Mouse (Mus musculus) kidney, embryonic 14.5 days (tissue): ENCODE data around the gene Ift172. TPM values are rescaled to one million over a fixed set of nuclear protein-coding genes. Genes with fewer than 3 reads are reported as not detected.

ENCODE experiments used
- ATAC-seq: fragments of 200-750 bp; cut with Nextera tagmentation; 2 replicates; pipeline ENCODE4 v1.8.0; 2017; ENCODE audit warnings: moderate number of reproducible peaks, mild to moderate bottlenecking, moderate TSS enrichment, moderate library complexity; ENCODE audit not compliant: low FRiP score, low TSS enrichment
- H3K27ac ChIP-seq: fragments of 300-500 bp; sonication (generic); 2 replicates; pipeline ENCODE4 v1.5.1; 2014; ENCODE audit warnings: low read depth, mild to moderate bottlenecking, low read length, moderate library complexity, mixed read lengths
- H3K27me3 ChIP-seq: fragments of 300-500 bp; sonication (generic); 2 replicates; pipeline ENCODE4 v1.6.1; 2014; ENCODE audit warnings: mild to moderate bottlenecking, low read length; ENCODE audit not compliant: control insufficient read depth, insufficient read depth
- H3K36me3 ChIP-seq: fragments of 300-500 bp; sonication (generic); 2 replicates; pipeline ENCODE4 v1.6.1; 2014; ENCODE audit warnings: low read length, mixed read lengths; ENCODE audit not compliant: control insufficient read depth, insufficient read depth
- H3K4me1 ChIP-seq: fragments of 300-500 bp; sonication (generic); 2 replicates; pipeline ENCODE4 v1.6.1; 2014; ENCODE audit warnings: low read length, mixed read lengths; ENCODE audit not compliant: control insufficient read depth, insufficient read depth
- H3K4me2 ChIP-seq: fragments of 300-500 bp; sonication (generic); replicated peaks from 2 replicates; pipeline ENCODE4 v1.6.1; 2014; ENCODE audit warnings: low read depth, mild to moderate bottlenecking, low read length
- H3K4me3 ChIP-seq: fragments of 300-500 bp; sonication (generic); 2 replicates; pipeline ENCODE4 v1.5.1; 2014; ENCODE audit warnings: mild to moderate bottlenecking, low read length
- H3K9ac ChIP-seq: fragments of 300-500 bp; sonication (generic); 2 replicates; pipeline ENCODE4 v1.6.1; 2014; ENCODE audit warnings: low read depth, mild to moderate bottlenecking, low read length, moderate library complexity
- H3K9me3 ChIP-seq: fragments of 300-500 bp; sonication (generic); 2 replicates; pipeline ENCODE4 v1.6.1; 2016; ENCODE audit warnings: low read length; ENCODE audit not compliant: control insufficient read depth
- WGBS: fragments of 180-500 bp; shearing (Covaris S2); extraction: QIAGEN DNeasy Blood & Tissue Kit; methylation state at CpG from one replicate; pipeline ENCODE4 v1.1.7; 2014; 5-methylcytosine and 5-hydroxymethylcytosine counted together
- polyA plus RNA-seq: library from polyadenylated mRNA; unstranded; fragments of >200 nt; fragmentation: Nextera tagmentation; extraction: Ambion mirVana; gene quantifications from 2 replicates; pipeline ENCODE4 v1.2.1, GENCODE M21; 2014

The Ift172 gene
- polyA plus RNA-seq, 1 experiment from 2014 or later = 31.9 TPM

- H3K4me2 ChIP-seq = no peak overlapping the region
- no peaks in the 10 kb centered on the region for H3K9me3 ChIP-seq
- H3K36me3 ChIP-seq = peaks cover 63% of the 10 kb centered on the region
- peaks cover 4% of the 10 kb centered on the region; the same call in 1 of the 2 replicates for H3K4me1 ChIP-seq
- H3K9ac ChIP-seq = no peak overlapping the region
- H3K27ac ChIP-seq = no peak overlapping the region
- no peak overlapping the region for H3K4me3 ChIP-seq
- WGBS = 90% methylated on average over 8 of the region's 8 CpGs
- ATAC-seq = no peak
- no peaks in the 10 kb centered on the region for H3K27me3 ChIP-seq
Measured at GRCm38 (mm10) chr5:31253806-31254205, 37.1 kb downstream of the Ift172 start.

GRCm38 (mm10) chr5:31252795-31253545, 37.9 kb downstream of the Ift172 start:
- Histone ChIP-seq H3K9me3 (no peaks in the 10 kb centered on the region), H3K36me3 (peaks cover 70% of the 10 kb centered on the region), H3K9ac (no peak overlapping the region), H3K4me1 (peaks cover 4% of the 10 kb centered on the region; the same call in 1 of the 2 replicates), H3K27me3 (no peaks in the 10 kb centered on the region), H3K27ac (no peak overlapping the region), H3K4me2 (no peak overlapping the region; the same call in 1 of the 2 replicates), H3K4me3 (peak overlapping the region; percentile 38; the same call in 1 of the 2 replicates)
- ATAC-seq = no peak
- WGBS = 75% methylated on average over 16 of the region's 16 CpGs

GRCm38 (mm10) chr5:31252151-31252550, 38.8 kb downstream of the Ift172 start:
- WGBS = 41% methylated on average over 10 of the region's 10 CpGs
- Histone ChIP-seq H3K4me3 (peak overlapping the region; percentile 38), H3K9me3 (no peaks in the 10 kb centered on the region), H3K27me3 (no peaks in the 10 kb centered on the region), H3K27ac (no peak overlapping the region), H3K4me2 (peak overlapping the region; percentile 48), H3K36me3 (peaks cover 70% of the 10 kb centered on the region), H3K9ac (peak overlapping the region; percentile 58), H3K4me1 (peaks cover 4% of the 10 kb centered on the region; the same call in 1 of the 2 replicates)
- ATAC-seq = no peak

GRCm38 (mm10) chr5:31251541-31252101, 39.3 kb downstream of the Ift172 start, which contains the start of gene Krtcap3:
TSS of gene Krtcap3 (plus strand) at chr5:31251691.
- H3K36me3 ChIP-seq = peaks cover 74% of the 10 kb centered on the region
- H3K4me3 ChIP-seq = peak within 1 kb of the TSS; percentile 38
- peak within 1 kb of the TSS; percentile 55; the same call in 1 of the 2 replicates for H3K27ac ChIP-seq
- peak; percentile 88 for ATAC-seq
- no peaks in the 10 kb centered on the region for H3K27me3 ChIP-seq
- H3K9ac ChIP-seq = peak within 1 kb of the TSS; percentile 58
- peaks cover 4% of the 10 kb centered on the region; the same call in 1 of the 2 replicates for H3K4me1 ChIP-seq
- 17% methylated on average over 45 of the region's 47 CpGs for WGBS
- no peaks in the 10 kb centered on the region for H3K9me3 ChIP-seq
- H3K4me2 ChIP-seq = peak within 1 kb of the TSS; percentile 48

GRCm38 (mm10) chr5:31250716-31251115, 40.2 kb downstream of the Ift172 start:
- no peaks in the 10 kb centered on the region for H3K27me3 ChIP-seq
- H3K36me3 ChIP-seq = peaks cover 78% of the 10 kb centered on the region
- no peak overlapping the region for H3K9ac ChIP-seq
- H3K4me2 ChIP-seq = no peak overlapping the region
- peaks cover 4% of the 10 kb centered on the region; the same call in 1 of the 2 replicates for H3K4me1 ChIP-seq
- H3K4me3 ChIP-seq = no peak overlapping the region; the same call in 1 of the 2 replicates
- no peaks in the 10 kb centered on the region for H3K9me3 ChIP-seq
- no peak overlapping the region for H3K27ac ChIP-seq
- WGBS = 57% methylated on average over 4 of the region's 4 CpGs
- no peak for ATAC-seq

- ATAC-seq = no peak
- Histone ChIP-seq H3K27ac (no peak overlapping the region), H3K9me3 (no peaks in the 10 kb centered on the region), H3K4me2 (peak overlapping the region; percentile 59), H3K9ac (peak overlapping the region; percentile 91), H3K27me3 (no peaks in the 10 kb centered on the region), H3K4me3 (peak overlapping the region; percentile 84), H3K4me1 (peaks cover 8% of the 10 kb centered on the region), H3K36me3 (peaks cover 36% of the 10 kb centered on the region)
- WGBS = 21% methylated on average over 10 of the region's 10 CpGs
Measured at GRCm38 (mm10) chr5:31242191-31242590, 48.7 kb downstream of the Ift172 start.

GRCm38 (mm10) chr5:31241522-31242034, 49.3 kb downstream of the Ift172 start:
- H3K36me3 ChIP-seq = peaks cover 30% of the 10 kb centered on the region
- no peaks in the 10 kb centered on the region for H3K9me3 ChIP-seq
- H3K4me2 ChIP-seq = peak overlapping the region; percentile 59
- peak overlapping the region; percentile 91 for H3K9ac ChIP-seq
- under 1% methylated on average over 13 of the region's 13 CpGs for WGBS
- peak overlapping the region; percentile 97 for H3K27ac ChIP-seq
- H3K4me1 ChIP-seq = peaks cover 8% of the 10 kb centered on the region
- no peak for ATAC-seq
- peak overlapping the region; percentile 84 for H3K4me3 ChIP-seq
- no peaks in the 10 kb centered on the region for H3K27me3 ChIP-seq

GRCm38 (mm10) chr5:31240637-31241521, 50.0 kb downstream of the Ift172 start, which contains the start of the genes Nrbp1 and Gm9970:
TSS of gene Nrbp1 (plus strand) at chr5:31240864.
TSS of gene Gm9970 (minus strand) at chr5:31241232.
- H3K27ac ChIP-seq = peak within 1 kb of the TSS; percentile 97
- peak within 1 kb of the TSS; percentile 59 for H3K4me2 ChIP-seq
- H3K36me3 ChIP-seq = peaks cover 23% of the 10 kb centered on the region
- H3K4me3 ChIP-seq = peak within 1 kb of the TSS; percentile 84
- no peaks in the 10 kb centered on the region for H3K27me3 ChIP-seq
- WGBS = under 1% methylated on average over 50 of the region's 103 CpGs
- ATAC-seq = peak; percentile 98
- H3K9me3 ChIP-seq = peaks cover 3% of the 10 kb centered on the region; the same call in 1 of the 2 replicates
- H3K4me1 ChIP-seq = peaks cover 8% of the 10 kb centered on the region
- peak within 1 kb of the TSS; percentile 91 for H3K9ac ChIP-seq
